Mouse (Mus musculus): ENCODE results near the gene Elf2.

DNA sequence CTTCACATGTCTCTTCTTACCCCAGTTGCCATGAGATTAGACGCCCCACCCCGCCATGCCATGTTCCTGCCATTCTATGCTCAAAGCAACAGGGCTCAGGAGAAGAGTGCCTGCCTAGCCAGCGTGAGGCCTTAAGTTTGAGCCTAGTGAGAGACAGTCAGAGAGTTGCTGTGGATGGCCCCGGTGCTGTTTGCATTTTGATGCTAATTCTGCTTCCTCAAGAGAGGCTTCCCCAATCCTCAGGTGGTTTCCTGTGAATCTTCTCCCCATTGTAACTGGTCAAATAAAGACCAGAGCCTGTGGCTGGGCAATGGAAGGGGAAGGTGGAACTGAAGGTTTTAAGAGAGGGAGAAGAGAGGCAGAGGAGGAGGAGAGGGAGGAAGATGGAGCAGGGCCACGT, 131.8 kb downstream of the Elf2 start:
- TF ChIP-seq USF1 (IDR thresholded peaks at IDR 0.05; ENCODE audit: low read depth) = no peak
- no peak for TF ChIP-seq MYOD1 (IDR thresholded peaks at IDR 0.05; ENCODE audit: control insufficient read depth in 1 of 3, insufficient read length in 2 of 3, low read depth in 2 of 3)
- TF ChIP-seq POLR2A (IDR thresholded peaks at IDR 0.05; ENCODE audit: insufficient read length, low read depth) = no peak
- no peak for TF ChIP-seq MYOG (IDR thresholded peaks at IDR 0.05; ENCODE audit: control insufficient read depth in 1 of 3, insufficient read depth in 1 of 3, insufficient read length in 2 of 3, low read depth in 2 of 3)
- TF ChIP-seq CEBPB (IDR thresholded peaks at IDR 0.05; ENCODE audit: insufficient read depth, poor library complexity, severe bottlenecking) = no peak
- TF ChIP-seq POLR2AphosphoS2 (IDR thresholded peaks at IDR 0.05; ENCODE audit: insufficient read length, low read depth) = no peak
- no peak for TF ChIP-seq TCF3 (IDR thresholded peaks at IDR 0.05; ENCODE audit: insufficient read length, low read depth)
- TF ChIP-seq MAX (IDR thresholded peaks at IDR 0.05; ENCODE audit: low read depth) = no peak
- TF ChIP-seq REST (IDR thresholded peaks at IDR 0.05; ENCODE audit: insufficient read depth, insufficient read length) = no peak
- no peak for TF ChIP-seq TCF12 (IDR thresholded peaks at IDR 0.05; ENCODE audit: insufficient read depth, poor library complexity, severe bottlenecking)
- no peak for TF ChIP-seq SRF (IDR thresholded peaks at IDR 0.05; ENCODE audit: control insufficient read depth, insufficient read length, low read depth)
- no peak for TF ChIP-seq E2F4 (IDR thresholded peaks at IDR 0.05; ENCODE audit: insufficient read depth)
